Mouse (Mus musculus) CH12.LX (cell line): Measurements from ENCODE around the gene Perm1.

Source experiments
- CTCF ChIP-seq, 2 experiments: IDR thresholded peaks in 1 of 2; conservative IDR thresholded peaks in 1 of 2; 2 replicates each; pipeline ENCODE4 v1.5.1; 2011 to 2012; ENCODE audit warnings: low read depth in 2 of 2, low read length in 2 of 2, improper control_type of control experiment in 1 of 2, inconsistent platforms in 1 of 2, mild to moderate bottlenecking in 1 of 2, moderate library complexity in 1 of 2
- EP300 ChIP-seq: IDR thresholded peaks from 2 replicates; pipeline ENCODE4 v1.6.1; 2011; ENCODE audit warnings: low read length, improper control_type of control experiment
- JUND ChIP-seq: conservative IDR thresholded peaks from 2 replicates; pipeline ENCODE4 v1.6.1; 2011; ENCODE audit warnings: low read depth, low read length, improper control_type of control experiment
- MAX ChIP-seq: IDR thresholded peaks from 2 replicates; pipeline ENCODE4 v1.6.1; 2011; ENCODE audit warnings: low read length, improper control_type of control experiment
- RAD21 ChIP-seq: IDR thresholded peaks from 2 replicates; pipeline ENCODE4 v1.6.1; 2011; ENCODE audit warnings: low read depth, mild to moderate bottlenecking, low read length, improper control_type of control experiment, moderate library complexity

DNA sequence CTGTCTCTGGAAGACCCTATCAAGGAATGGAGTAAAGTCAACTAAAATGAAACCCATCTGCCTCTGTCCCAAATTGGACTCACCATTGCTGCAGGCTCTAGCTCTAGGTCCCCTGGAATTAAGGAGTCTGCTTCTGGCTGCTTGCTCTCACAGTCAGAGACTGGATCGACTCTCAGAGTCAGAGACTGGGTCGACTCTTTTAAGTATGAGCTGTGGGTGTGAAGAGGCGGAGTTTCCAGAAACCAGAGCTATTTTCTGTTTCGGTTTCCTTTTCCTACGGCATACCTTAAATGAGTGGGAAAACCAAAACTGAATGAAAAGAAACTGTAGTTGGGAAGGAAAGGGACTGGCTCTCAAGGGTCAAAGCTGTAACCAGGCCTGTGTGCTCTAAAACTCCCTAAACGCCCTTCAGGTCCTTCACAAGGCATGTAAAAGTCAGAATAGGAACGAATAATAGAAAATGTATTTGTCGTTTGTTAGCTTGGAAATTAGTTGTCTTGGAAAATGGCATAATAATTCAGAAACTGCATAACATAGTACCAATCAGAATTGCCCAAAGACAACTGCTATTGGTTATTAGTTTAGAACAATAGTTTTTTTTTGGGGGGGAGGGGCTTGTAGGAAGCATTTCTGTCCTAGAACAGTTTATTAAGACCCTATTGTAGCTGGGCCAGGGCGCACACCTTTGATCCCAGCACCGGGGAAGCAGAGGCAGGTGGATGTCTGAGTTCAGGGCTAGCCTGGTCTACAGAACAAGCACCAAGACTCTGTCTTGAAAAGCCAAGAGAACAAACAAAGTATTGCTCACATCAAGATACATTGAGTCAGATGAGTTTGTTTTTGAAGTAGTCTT lies 14.8 kb upstream of the Perm1 start, which contains the start of gene Isg15:
- TF ChIP-seq JUND (no peak), CTCF (conservative IDR thresholded peaks at IDR 0.05 in 1 of 2, IDR thresholded peaks at IDR 0.05 in 1 of 2; ENCODE audit: low read depth in 2 of 2, low read length in 2 of 2) (no peak), EP300 (no peak), MAX (no peak), RAD21 (no peak)
